Mouse (Mus musculus): ENCODE results near the gene Leng8. TPM values are rescaled to one million over a fixed set of nuclear protein-coding genes. Genes with fewer than 3 reads are reported as not detected.

Gene Leng8
- polyA plus RNA-seq (2012; ENCODE audit: insufficient read depth, insufficient read length, missing spikeins): 20.2 and 24.0 TPM in 2 replicates

DNA sequence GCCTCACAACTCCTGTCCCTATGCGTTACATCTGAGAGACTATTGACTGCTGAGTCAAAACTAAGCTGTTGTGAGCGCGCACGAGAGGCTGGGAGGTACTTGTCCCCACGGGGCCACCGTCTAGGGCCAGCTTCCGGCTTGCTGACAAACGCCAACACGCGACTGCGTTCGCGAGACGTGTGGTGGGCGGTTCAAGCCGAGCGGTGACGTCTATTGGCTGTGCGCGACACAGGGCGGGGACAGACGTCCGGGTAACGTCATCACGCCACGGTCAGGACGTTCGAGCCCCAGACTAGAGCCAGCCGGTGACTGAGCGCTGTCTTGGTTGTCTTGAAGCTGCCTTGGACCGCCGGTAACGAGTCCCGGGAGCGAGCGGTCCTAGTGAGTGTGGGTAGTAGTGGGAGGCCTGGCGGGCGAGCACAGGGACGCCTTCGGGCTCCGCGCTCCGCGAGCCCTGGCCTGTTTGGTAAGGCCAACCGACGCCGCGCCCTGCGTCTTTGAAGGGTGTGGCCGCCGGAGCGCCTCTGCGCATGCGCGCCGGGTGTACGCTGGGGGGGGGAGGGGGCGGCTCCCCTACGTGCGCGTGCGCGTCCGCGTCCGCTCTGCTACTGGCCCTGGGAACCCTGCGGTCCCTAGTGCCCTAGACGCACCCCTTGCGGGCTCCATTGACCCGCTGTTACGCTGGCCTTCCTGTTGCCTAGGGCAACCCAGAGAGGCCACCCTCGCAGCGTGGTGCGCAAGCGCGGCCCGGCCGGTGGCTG lies at the start of gene Leng8:
Gene Leng8, plus strand, starts transcription at position 269 of the 761 bp plus-strand sequence.
- Histone ChIP-seq H3K4me1 (ENCODE audit: control insufficient read depth, insufficient read depth, insufficient read length, low read length) (peaks cover 2% of the 10 kb centered on the region; the same call in 1 of the 2 replicates), H3K27ac (replicated peaks; ENCODE audit: low read depth, low read length) (peak within 1 kb of the TSS; percentile 99), H3K4me3 (ENCODE audit: insufficient read depth, low read depth, low read length) (peak within 1 kb of the TSS; percentile 89)

DNA sequence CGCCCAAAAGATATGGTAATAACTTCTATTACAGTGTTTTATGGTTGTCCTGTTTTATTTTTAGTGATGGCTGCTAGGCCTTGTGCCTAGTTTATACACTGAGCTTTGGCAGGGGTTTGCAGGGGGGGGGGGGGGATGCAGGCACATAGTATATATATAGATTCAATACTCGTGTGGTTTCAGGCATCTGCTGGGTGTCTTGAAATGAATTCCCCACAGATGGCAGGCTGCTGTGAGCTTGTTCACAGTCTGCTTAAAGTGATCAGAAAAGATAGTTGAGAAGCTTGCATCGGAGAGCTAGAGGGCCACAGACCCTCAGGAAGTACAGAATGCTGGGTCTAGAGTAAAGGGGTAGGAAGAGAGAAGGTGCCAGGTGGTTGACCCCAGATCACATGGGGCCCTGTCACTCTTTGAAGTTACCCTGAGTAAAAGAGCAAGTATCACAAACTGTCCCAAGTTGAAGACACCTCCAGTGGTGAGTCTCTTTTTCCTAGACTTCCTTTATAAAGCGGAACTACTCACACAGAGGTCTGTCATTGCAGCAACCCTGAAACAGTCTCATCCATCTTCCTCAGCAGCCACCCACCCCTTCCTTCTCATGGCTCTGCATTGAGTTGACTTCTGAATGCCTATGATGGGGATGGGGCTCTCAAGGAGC lies 49.5 kb upstream of the Leng8 start:
- Histone ChIP-seq H3K4me3 (ENCODE audit: insufficient read depth, low read depth, low read length) (no peak overlapping the region), H3K27ac (replicated peaks; ENCODE audit: low read depth, low read length) (no peak overlapping the region), H3K4me1 (ENCODE audit: control insufficient read depth, insufficient read depth, insufficient read length, low read length) (no peaks in the 10 kb centered on the region)

DNA sequence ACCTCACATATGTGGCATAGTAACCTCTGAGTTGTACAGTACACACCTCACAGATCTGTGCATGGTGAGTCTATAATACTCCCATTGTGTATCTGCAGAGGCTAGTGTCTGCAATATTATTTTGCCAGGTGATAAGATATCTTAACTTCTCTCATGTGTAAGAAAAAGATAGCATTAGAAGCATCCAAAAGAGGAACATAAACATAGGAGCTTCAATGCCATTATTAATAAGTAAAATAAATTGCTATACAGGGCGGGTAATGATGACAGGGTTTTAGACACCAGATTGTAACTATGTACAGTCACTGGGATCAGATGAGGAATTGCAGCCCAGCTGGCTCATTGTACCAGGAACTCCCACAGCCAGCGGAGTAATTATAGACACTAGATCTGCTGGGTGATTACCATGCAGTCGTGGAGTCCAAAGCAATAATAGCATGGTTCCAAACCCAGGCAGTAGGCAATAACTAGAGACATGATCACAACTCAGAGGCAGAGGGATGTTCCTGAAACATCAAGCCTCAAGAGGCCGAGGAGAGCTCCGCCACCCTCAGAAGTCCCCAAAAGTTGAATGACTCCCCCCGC lies 48.9 kb upstream of the Leng8 start:
- Histone ChIP-seq H3K27ac (replicated peaks; ENCODE audit: low read depth, low read length) (no peak overlapping the region), H3K4me3 (ENCODE audit: insufficient read depth, low read depth, low read length) (no peak overlapping the region), H3K4me1 (ENCODE audit: control insufficient read depth, insufficient read depth, insufficient read length, low read length) (no peaks in the 10 kb centered on the region)

DNA sequence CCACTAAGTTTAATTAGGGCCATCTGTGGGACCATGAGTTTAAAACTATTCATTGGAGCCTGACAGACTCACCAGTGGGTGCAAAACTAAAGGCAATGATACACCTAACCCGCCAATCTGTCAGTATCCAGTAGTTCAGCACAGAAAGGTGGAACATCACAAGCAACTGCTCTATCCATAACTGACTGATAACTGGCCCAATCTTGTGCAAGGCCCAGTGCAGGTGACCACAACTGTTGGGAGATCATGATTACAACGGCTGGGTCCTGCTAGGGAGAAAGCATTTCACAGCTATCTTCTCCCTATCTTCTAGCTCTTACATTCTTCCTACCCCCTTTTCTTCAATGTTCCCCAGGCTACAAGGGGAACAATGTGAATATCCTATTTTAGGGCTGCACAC lies 48.2 kb upstream of the Leng8 start:
- H3K4me3 ChIP-seq (ENCODE audit: insufficient read depth, low read depth, low read length): no peak overlapping the region
- H3K27ac ChIP-seq (replicated peaks; ENCODE audit: low read depth, low read length): no peak overlapping the region
- no peaks in the 10 kb centered on the region for H3K4me1 ChIP-seq (ENCODE audit: control insufficient read depth, insufficient read depth, insufficient read length, low read length)

DNA sequence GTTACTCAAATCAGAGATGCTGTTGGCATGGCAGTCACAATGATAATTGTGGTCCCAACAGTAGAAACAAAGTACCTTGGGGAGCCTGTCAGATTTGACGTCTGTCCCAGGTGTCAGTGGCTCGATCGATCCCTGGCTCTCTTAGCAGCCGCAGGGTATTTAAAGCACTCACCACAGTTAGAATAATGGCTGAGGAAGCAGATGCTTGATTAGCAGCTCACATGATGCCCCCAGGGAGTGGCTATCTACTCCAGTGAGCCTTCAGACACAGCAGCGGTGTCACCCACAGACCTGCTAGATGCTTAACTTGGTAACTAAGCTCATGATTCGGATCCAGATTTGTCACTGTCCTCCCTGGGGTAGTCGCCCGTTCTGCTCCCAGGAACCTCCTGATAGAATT lies 45.7 kb upstream of the Leng8 start:
- Histone ChIP-seq H3K4me3 (ENCODE audit: insufficient read depth, low read depth, low read length) (no peak overlapping the region), H3K4me1 (ENCODE audit: control insufficient read depth, insufficient read depth, insufficient read length, low read length) (no peaks in the 10 kb centered on the region), H3K27ac (replicated peaks; ENCODE audit: low read depth, low read length) (no peak overlapping the region)

DNA sequence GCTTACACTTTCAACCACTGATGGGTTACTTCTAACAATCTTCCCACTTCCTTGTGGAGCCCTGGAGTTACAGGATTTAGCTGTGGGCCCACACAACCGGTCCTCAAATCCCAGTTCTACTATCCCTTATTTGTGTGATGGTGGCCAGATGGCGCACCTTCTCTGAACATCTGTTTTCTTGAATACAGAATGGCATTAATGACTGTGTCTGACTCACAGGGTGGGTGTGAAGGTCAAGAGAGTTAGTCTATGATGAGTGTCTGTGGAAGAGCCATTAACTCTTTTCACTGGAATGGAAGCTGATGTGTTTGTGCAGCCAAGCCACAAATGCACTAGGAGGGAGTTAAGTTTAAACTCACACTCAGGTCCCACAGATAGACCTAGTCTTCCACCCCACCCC lies 38.5 kb upstream of the Leng8 start:
- H3K4me3 ChIP-seq (ENCODE audit: insufficient read depth, low read depth, low read length): no peak overlapping the region
- no peak overlapping the region for H3K27ac ChIP-seq (replicated peaks; ENCODE audit: low read depth, low read length)
- H3K4me1 ChIP-seq (ENCODE audit: control insufficient read depth, insufficient read depth, insufficient read length, low read length): no peaks in the 10 kb centered on the region

DNA sequence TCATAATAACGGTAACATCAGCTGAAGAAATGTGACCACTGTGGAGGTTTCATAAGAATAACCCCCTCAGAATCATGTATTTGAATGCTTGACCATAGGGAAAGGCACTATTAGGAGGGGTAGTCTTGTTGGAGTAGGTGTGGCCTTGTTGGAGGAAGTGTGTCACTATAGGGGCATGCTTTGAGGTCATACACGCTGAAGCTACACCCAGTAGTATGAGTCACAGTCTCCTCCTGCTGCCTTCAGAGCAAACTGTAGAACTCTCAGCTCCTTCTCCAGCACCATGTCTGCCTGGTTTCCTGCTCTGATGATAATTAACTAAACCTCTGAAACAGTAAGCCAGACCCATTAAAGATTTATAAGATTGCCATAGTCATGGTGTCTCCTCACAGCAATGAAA lies 38.0 kb upstream of the Leng8 start:
- Histone ChIP-seq H3K4me3 (ENCODE audit: insufficient read depth, low read depth, low read length) (no peak overlapping the region), H3K4me1 (ENCODE audit: control insufficient read depth, insufficient read depth, insufficient read length, low read length) (no peaks in the 10 kb centered on the region), H3K27ac (replicated peaks; ENCODE audit: low read depth, low read length) (no peak overlapping the region)

DNA sequence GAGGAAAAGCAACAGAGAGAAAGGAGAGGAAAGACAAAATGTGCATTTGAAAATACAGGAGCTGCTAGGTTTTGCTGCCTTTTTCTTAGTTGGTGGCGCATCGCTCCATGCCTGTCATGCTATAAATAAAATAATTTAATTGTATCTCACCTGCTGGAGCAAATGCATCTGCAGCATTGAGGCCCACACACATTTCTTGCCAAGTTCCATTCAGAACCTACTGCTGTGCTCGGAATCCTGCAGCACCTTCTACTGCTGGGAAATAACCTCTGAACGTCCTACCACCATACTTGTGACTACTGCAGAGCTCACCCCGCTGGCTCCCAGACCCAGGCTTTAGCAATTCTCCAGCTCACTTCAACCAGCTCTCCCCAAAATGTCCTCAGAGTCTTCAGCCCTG lies 35.7 kb upstream of the Leng8 start:
- H3K27ac ChIP-seq (replicated peaks; ENCODE audit: low read depth, low read length): no peak overlapping the region

DNA sequence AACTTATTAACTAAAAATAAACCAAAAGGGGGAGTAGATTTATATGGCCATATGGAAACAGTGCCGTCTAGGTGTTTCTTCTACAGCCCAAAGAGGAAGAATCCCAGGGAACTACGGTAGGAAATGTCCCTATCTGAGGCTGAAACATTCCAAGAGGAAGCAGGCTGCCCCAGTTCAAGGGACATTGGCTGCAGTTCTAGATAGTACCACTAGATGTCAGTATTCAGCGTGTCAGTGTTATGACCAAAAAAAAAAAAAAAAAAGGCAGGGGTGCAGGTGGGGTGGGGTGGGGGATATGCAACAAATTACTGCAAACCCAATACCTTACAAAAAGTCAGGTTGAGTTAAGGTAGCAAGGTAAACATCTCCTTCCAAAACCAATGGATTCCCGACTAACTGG lies 33.4 kb upstream of the Leng8 start:
- Histone ChIP-seq H3K4me1 (ENCODE audit: control insufficient read depth, insufficient read depth, insufficient read length, low read length) (no peaks in the 10 kb centered on the region), H3K27ac (replicated peaks; ENCODE audit: low read depth, low read length) (no peak overlapping the region), H3K4me3 (ENCODE audit: insufficient read depth, low read depth, low read length) (no peak overlapping the region)

More for the DNA sequence above, 35.7 kb upstream of the Leng8 start:
- H3K4me3 ChIP-seq (ENCODE audit: insufficient read depth, low read depth, low read length): no peak overlapping the region
- H3K4me1 ChIP-seq (ENCODE audit: control insufficient read depth, insufficient read depth, insufficient read length, low read length): no peaks in the 10 kb centered on the region

DNA sequence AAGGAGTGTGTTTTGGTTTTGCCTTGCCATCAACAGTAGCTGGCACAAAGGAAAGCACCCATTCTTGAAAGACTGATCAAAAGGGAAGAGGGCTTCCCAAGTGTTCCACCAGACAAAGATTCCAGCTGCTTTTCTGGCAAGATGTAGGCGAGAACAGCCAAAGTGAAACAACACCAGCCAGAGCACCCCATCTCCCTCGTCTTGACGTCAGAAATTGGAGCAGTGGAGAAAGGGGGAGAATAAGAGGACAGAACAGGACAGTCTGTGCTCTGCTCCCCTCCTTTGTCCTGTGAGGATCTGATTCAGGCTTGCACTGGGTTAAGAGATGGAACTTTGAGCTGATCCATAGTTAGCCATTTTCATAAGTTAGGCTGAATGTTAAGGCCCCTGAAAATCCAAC lies 25.1 kb upstream of the Leng8 start:
- H3K4me1 ChIP-seq (ENCODE audit: control insufficient read depth, insufficient read depth, insufficient read length, low read length): no peaks in the 10 kb centered on the region
- H3K27ac ChIP-seq (replicated peaks; ENCODE audit: low read depth, low read length): no peak overlapping the region
- no peak overlapping the region for H3K4me3 ChIP-seq (ENCODE audit: insufficient read depth, low read depth, low read length)

DNA sequence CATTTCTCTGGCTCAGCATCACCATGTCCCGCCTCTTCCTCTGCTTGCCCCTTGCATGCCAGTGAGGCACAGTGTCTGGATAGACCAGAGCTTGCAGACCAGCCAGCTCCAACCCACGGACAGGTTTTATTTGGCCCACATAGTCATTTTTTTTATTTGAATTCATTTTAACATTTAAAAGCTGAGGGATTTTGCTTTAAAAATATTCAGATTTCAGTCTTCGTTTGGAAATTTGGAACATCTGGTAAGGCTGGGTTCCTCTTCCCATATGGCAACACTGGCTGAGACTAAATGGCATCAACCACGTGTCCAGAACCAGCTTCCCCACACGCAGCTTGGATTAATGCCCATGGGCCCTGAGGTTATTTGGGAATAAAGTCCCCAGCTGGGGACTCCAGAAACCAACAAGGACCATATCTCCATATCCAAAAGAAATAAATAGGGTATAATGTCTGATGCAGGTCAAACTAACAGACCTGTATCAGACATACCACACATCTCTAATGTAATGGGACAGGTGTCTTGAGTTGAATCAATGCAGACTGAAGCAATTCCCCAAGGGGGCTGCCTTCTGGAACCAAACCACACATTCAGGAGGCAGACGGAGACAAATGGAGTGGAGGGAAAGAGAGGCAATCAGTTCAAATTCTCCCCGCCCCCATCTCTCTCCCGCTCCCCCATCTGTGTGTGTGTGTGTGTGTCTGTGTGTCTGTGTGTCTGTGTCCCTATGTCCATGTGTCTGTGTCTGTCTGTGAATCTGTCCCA lies 19.6 kb upstream of the Leng8 start:
- no peak overlapping the region for H3K4me3 ChIP-seq (ENCODE audit: insufficient read depth, low read depth, low read length)
- no peaks in the 10 kb centered on the region for H3K4me1 ChIP-seq (ENCODE audit: control insufficient read depth, insufficient read depth, insufficient read length, low read length)
- H3K27ac ChIP-seq (replicated peaks; ENCODE audit: low read depth, low read length): no peak overlapping the region

DNA sequence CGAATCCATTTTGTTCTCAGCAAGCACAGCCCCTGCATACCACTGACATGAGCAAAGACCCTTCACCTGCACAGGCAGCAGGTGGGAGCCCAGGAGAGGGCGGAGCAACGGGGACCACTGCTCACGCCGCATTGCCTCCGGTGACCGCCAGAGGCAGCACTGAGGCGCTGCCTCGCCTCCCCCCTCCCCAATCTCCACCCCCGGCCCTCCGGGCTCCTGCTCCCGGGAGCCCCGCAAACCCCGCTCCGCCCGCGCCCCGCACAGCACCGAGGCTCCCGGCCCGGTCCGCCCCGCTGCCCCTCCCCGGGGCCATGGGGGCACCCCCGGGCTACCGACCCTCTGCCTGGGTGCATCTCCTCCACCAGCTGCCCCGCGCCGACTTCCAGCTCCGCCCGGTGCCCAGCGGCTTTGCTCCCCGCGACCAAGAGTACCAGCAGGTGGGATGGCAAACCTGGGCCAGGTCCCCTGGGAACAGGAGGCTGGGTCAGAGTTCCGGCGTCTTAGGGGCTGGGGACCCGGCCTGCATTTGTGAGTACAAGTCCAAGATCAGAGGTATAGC lies 17.4 kb upstream of the Leng8 start, which contains the start of gene Ttyh1:
Gene Ttyh1, plus strand, starts transcription at position 65 of the 559 bp plus-strand sequence.
- Histone ChIP-seq H3K4me1 (ENCODE audit: control insufficient read depth, insufficient read depth, insufficient read length, low read length) (no peaks in the 10 kb centered on the region), H3K4me3 (ENCODE audit: insufficient read depth, low read depth, low read length) (no peak within 1 kb of the TSS), H3K27ac (replicated peaks; ENCODE audit: low read depth, low read length) (no peak within 1 kb of the TSS)

DNA sequence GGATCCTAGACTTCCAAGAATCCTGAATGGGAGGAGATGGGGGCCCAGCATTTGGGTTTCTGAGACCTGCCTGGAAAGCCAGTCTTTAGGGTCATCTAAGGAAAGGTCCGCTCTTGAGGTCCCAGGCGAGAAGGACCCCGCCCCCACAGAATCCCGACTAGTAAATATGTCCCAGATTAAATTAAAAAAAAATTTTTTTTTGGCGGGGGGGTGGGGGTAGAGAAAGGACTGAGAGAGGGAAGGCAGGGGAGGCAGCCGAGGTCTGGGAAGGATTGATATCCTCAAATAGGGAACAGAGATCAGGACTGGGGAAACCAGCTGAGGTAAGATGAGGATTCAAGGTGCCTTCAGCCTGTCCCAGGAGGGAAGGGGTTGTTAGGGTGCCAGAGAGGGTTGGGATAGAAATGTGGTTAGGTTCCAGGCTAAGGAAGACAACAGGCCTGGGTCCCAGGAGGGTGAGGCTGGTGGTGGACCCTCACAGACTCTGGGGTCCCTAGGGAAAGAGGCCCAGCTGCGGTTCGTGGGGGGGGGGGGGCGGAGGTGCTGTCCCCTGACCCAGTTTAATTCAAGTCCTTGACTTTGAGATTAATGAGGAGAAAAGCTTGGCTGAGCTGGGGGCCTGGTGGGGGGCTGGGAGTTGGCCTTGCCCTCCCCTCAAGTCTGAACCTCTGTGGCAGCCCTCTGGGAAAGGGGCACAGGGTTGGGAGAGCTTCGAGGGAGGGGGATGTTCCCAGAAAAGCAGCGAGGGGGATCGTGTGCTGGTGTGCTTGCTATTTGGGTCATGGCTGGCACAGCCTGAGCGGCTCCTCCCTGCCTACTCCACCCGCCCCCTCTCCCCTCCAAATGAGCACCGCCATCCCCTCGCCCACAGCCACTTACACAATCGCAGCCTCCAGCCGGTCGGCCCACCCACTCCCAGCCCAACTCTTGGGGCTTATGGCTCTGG lies 16.6 kb upstream of the Leng8 start:
- Histone ChIP-seq H3K4me3 (ENCODE audit: insufficient read depth, low read depth, low read length) (no peak overlapping the region), H3K27ac (replicated peaks; ENCODE audit: low read depth, low read length) (no peak overlapping the region), H3K4me1 (ENCODE audit: control insufficient read depth, insufficient read depth, insufficient read length, low read length) (no peaks in the 10 kb centered on the region)
